Mouse (Mus musculus) lung, postnatal 0 days (tissue): Measurements from ENCODE around the gene Adcy5.

ENCODE experiments used
- CTCF ChIP-seq: IDR thresholded peaks from 2 replicates; pipeline ENCODE4 v1.5.1; 2016; ENCODE audit warnings: antibody characterized with exemption, mild to moderate bottlenecking
- EP300 ChIP-seq: IDR thresholded peaks from 2 replicates; pipeline ENCODE4 v1.6.1; 2016; ENCODE audit warnings: antibody characterized with exemption, mild to moderate bottlenecking, control low read depth

DNA sequence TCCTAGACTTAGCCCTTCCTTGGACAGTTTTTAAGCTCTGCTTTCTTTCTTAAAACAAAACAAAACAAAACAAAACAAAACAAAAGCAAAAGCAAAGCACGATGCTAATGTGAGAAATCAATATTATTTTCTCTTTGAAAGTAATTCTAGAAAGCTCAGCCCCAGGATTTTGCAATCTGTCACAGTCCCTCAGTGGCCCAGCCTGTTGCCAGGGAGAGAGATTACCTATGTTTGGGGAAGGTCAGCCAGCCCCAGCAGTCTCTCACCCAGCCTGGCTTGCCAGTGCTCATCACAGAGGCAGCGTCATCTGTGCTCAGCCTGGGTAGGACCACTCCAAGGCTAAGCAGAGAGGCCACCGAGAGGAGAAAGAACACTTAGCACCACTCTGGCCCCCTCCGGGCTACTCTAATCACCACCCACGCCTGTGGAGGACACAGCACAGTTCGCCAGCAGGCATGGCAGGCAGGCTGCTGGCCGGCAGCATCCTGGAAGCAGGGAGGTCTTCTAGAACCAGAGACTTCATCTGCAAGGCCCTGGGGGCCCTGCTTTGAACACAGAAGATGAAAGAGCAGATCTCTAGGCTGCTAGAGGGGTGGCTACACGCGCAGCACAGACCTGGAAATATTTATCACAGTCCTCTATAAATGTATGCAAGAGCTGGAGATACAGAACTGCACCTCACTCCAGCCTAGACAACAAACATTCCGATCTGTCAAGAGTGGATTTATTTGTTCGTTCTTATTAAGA is 14.6 kb upstream of the Adcy5 start:
- no peak for TF ChIP-seq CTCF
- no peak for TF ChIP-seq EP300
